Mouse (Mus musculus): Measurements from ENCODE around the gene Ocel1. TPM values are rescaled to one million over a fixed set of nuclear protein-coding genes. Genes with fewer than 3 reads are reported as not detected.

Ocel1 gene
- polyA plus RNA-seq, 1 experiment from 2014 or later: 5.6 TPM

DNA sequence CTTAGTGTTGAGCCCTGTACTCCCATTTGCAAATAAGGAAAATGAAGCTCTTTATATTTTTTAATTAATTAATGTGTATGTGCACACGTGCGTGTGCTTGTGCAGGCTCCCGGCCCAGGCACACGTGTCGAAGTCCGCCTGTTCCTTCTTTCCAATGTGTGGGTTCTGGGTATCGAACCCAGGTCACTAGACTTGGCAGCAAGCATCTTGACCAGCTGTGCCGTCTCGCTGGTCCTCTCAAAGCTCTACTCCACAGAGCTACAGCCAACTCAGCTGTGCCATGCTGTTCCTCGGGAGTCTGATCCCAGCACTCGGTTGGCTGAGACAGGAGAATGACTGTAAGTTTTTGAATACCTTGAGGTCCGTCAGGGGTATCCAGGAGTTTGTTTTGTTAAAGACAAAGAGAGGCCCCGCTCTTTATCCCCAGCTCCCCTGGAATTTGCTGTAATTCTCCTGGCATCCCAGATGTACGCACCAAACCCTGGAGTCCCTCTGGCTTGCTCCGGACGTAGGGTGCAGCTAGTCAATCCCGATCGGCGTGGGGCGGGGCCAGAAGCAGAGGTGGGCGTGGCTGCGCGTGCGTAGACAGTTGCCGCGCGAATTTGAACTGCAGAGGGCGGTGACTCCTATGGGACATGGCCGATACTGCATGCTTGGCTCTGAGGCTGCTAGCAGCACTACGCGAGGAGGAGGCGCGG lies 34.5 kb downstream of the Ocel1 start, which contains the start of gene Ankle1:
TSS of gene Ankle1 (plus strand) at position 610 of the 698 bp plus-strand sequence.
- Histone ChIP-seq H3K4me2 (peak within 1 kb of the TSS; percentile 90), H3K36me3 (peaks cover 6% of the 10 kb centered on the region; the same call in 1 of the 2 replicates), H3K27me3 (replicated peaks) (no peaks in the 10 kb centered on the region), H3K4me3 (replicated peaks) (peak within 1 kb of the TSS; percentile 46), H3K9ac (replicated peaks) (no peak within 1 kb of the TSS; the same call in 1 of the 2 replicates), H3K9me3 (replicated peaks) (no peaks in the 10 kb centered on the region), H3K4me1 (peaks cover 15% of the 10 kb centered on the region), H3K27ac (replicated peaks) (no peak within 1 kb of the TSS; the same call in 1 of the 2 replicates)
- ATAC-seq (ENCODE audit: low FRiP score): peak; percentile 90
- 16% methylated on average over 33 of the region's 33 CpGs for WGBS

- H3K36me3 ChIP-seq: peaks cover 6% of the 10 kb centered on the region; the same call in 1 of the 2 replicates
- no peak overlapping the region; the same call in 1 of the 2 replicates for H3K9ac ChIP-seq (replicated peaks)
- ATAC-seq (ENCODE audit: low FRiP score): peak; percentile 34
- no peaks in the 10 kb centered on the region for H3K27me3 ChIP-seq (replicated peaks)
- H3K4me1 ChIP-seq: peaks cover 15% of the 10 kb centered on the region
- H3K4me3 ChIP-seq (replicated peaks): peak overlapping the region; percentile 46
- under 1% methylated on average over 55 of the region's 55 CpGs for WGBS
- H3K9me3 ChIP-seq (replicated peaks): no peaks in the 10 kb centered on the region
- H3K4me2 ChIP-seq: peak overlapping the region; percentile 90
- H3K27ac ChIP-seq (replicated peaks): no peak overlapping the region
Measured at GRCm38 (mm10) chr8:71406099-71407015, 35.3 kb downstream of the Ocel1 start.

- Histone ChIP-seq H3K4me2 (0 out of 2 replicates have a peak overlapping the region, but pooled peaks have one; percentile 9), H3K9me3 (replicated peaks) (no peaks in the 10 kb centered on the region), H3K4me3 (replicated peaks) (no peak overlapping the region), H3K27ac (replicated peaks) (no peak overlapping the region), H3K4me1 (peaks cover 15% of the 10 kb centered on the region), H3K27me3 (replicated peaks) (no peaks in the 10 kb centered on the region), H3K36me3 (peaks cover 6% of the 10 kb centered on the region; the same call in 1 of the 2 replicates), H3K9ac (replicated peaks) (no peak overlapping the region)
- ATAC-seq (ENCODE audit: low FRiP score): no peak
- 93% methylated on average over 14 of the region's 14 CpGs for WGBS
Measured at GRCm38 (mm10) chr8:71407441-71407840, 36.3 kb downstream of the Ocel1 start.

DNA sequence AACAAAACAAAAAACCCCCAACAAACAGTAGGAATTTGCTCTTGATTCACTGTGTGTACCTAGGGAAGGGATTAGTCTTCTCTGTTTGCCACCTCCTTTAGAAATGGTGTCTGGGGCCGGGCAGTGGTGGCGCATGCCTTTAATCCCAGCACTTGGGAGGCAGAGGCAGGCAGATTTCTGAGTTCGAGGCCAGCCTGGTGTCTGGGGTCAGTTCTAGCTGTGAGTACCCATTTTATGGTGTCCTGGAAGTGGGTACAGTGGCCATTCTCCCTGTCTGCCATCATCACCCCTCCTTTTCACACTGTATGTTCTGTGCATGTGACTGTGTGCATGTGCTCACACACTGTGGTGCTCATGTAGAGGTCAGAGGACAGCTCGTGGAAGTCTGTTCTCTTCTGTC lies 37.1 kb downstream of the Ocel1 start:
- no peak overlapping the region for H3K27ac ChIP-seq (replicated peaks)
- ATAC-seq (ENCODE audit: low FRiP score): no peak
- no peak overlapping the region for H3K4me3 ChIP-seq (replicated peaks)
- no peaks in the 10 kb centered on the region for H3K9me3 ChIP-seq (replicated peaks)
- H3K9ac ChIP-seq (replicated peaks): no peak overlapping the region
- no peak overlapping the region for H3K4me2 ChIP-seq
- 98% methylated on average over 4 of the region's 4 CpGs for WGBS
- no peaks in the 10 kb centered on the region for H3K27me3 ChIP-seq (replicated peaks)
- H3K4me1 ChIP-seq: peaks cover 15% of the 10 kb centered on the region
- H3K36me3 ChIP-seq: peaks cover 2% of the 10 kb centered on the region; the same call in 1 of the 2 replicates

DNA sequence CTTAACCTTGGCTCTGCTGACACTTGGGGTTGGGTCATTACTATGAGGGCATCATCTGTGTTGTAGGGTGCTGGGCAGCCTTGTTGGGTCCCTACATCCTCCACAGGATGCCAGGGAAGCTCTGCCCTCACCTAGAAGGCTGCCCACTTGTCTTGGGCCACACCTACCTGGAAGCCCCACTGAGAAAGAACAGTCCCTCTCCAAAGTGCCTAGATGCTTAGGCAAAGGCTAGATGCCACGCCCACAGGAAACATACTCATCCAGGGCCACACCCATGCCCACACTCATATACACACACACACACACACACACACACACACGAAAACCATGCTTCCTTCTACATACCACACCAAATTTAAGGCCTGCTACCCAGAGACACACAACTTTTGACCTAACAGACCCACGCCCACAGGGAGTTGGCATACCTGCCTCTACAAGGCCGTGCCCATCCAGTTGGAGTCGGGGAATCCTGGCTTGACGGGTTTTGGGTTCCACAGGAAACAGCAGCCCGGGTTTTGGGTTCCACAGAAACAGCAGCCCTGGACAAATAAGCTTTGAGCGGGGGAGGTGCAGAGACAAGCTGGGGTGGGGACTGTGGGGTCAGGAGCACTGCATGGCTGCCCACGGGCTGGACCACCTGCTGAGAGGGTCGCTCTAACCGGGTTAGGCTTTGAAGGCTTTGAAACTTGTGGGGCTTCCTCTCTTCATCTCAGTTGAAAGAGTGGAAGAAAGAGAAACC lies 40.6 kb downstream of the Ocel1 start:
- WGBS: 55% methylated on average over 11 of the region's 11 CpGs
- no peak for ATAC-seq (ENCODE audit: low FRiP score)
- H3K4me2 ChIP-seq: no peak overlapping the region
- no peaks in the 10 kb centered on the region for H3K9me3 ChIP-seq (replicated peaks)
- no peak overlapping the region for H3K4me3 ChIP-seq (replicated peaks)
- H3K4me1 ChIP-seq: peaks cover 1% of the 10 kb centered on the region
- no peak overlapping the region for H3K27ac ChIP-seq (replicated peaks)
- H3K36me3 ChIP-seq: no peaks in the 10 kb centered on the region
- H3K27me3 ChIP-seq (replicated peaks): no peaks in the 10 kb centered on the region
- H3K9ac ChIP-seq (replicated peaks): no peak overlapping the region

DNA sequence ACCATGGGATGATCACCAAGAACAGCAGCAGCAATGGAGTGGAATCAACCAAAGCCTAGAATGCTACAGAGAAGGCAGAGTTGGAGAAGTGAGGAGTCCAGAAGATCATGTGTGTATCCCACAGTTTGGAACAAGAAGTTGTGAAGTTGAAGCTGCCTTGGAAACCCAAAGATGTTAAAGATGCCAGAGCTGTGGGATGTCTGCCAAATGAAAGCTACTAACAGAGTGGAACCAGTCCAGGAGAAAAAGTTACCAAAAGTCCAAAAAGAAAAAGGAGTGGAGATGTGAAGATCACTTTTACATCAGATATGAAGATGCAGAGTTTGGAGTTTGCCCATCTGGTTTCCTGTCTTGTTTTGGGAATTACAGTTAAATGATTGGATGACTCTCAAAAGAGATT lies 51.0 kb downstream of the Ocel1 start:
- no peaks in the 10 kb centered on the region for H3K36me3 ChIP-seq
- no peaks in the 10 kb centered on the region for H3K9me3 ChIP-seq (replicated peaks)
- no peak overlapping the region for H3K4me2 ChIP-seq
- H3K27me3 ChIP-seq (replicated peaks): no peaks in the 10 kb centered on the region
- no peak overlapping the region for H3K9ac ChIP-seq (replicated peaks)
- H3K4me3 ChIP-seq (replicated peaks): no peak overlapping the region
- H3K27ac ChIP-seq (replicated peaks): no peak overlapping the region
- ATAC-seq (ENCODE audit: low FRiP score): no peak
- no peaks in the 10 kb centered on the region for H3K4me1 ChIP-seq

Other genes starting within 250 kb of the Ocel1 start
- gene Myo9b, start 98.6 kb upstream of the Ocel1 start, polyA plus RNA-seq (2015; fragmentation: Nextera tagmentation; extraction: Ambion mirVana): 14.9 and 16.0 TPM in 2 replicates
- 68.5 and 72.0 TPM in 2 replicates for gene Haus8, start 98.4 kb upstream of the Ocel1 start, polyA plus RNA-seq (2015; fragmentation: Nextera tagmentation; extraction: Ambion mirVana)
- 121 and 122 TPM in 2 replicates for gene Use1, start 4.5 kb upstream of the Ocel1 start, polyA plus RNA-seq (2015; fragmentation: Nextera tagmentation; extraction: Ambion mirVana)
- gene Nr2f6, start 10.7 kb downstream of the Ocel1 start, polyA plus RNA-seq (2015; fragmentation: Nextera tagmentation; extraction: Ambion mirVana): 28.6 and 34.9 TPM in 2 replicates
- gene Ushbp1, start 24.5 kb downstream of the Ocel1 start, polyA plus RNA-seq (2015; fragmentation: Nextera tagmentation; extraction: Ambion mirVana): 7.0 and 9.8 TPM in 2 replicates
- 96.0 and 96.1 TPM in 2 replicates for gene Babam1, start 25.6 kb downstream of the Ocel1 start, polyA plus RNA-seq (2015; fragmentation: Nextera tagmentation; extraction: Ambion mirVana)
- 7.0 and 16.4 TPM in 2 replicates for gene Ankle1, start 34.7 kb downstream of the Ocel1 start, polyA plus RNA-seq (2015; fragmentation: Nextera tagmentation; extraction: Ambion mirVana)
- gene Abhd8, start 92.4 kb downstream of the Ocel1 start, polyA plus RNA-seq (2015; fragmentation: Nextera tagmentation; extraction: Ambion mirVana): 160 and 192 TPM in 2 replicates
- 181 and 182 TPM in 2 replicates for gene Mrpl34, start 93.7 kb downstream of the Ocel1 start, polyA plus RNA-seq (2015; fragmentation: Nextera tagmentation; extraction: Ambion mirVana)
- 223 and 252 TPM in 2 replicates for gene Dda1, start 97.9 kb downstream of the Ocel1 start, polyA plus RNA-seq (2015; fragmentation: Nextera tagmentation; extraction: Ambion mirVana)
- 5.7 and 6.8 TPM in 2 replicates for gene Ano8, start 114.7 kb downstream of the Ocel1 start, polyA plus RNA-seq (2015; fragmentation: Nextera tagmentation; extraction: Ambion mirVana)
- 15.4 and 17.1 TPM in 2 replicates for gene Gtpbp3, start 116.8 kb downstream of the Ocel1 start, polyA plus RNA-seq (2015; fragmentation: Nextera tagmentation; extraction: Ambion mirVana)
- gene Plvap, start 140.5 kb downstream of the Ocel1 start, polyA plus RNA-seq (2015; fragmentation: Nextera tagmentation; extraction: Ambion mirVana): 9.5 and 21.1 TPM in 2 replicates
- 0.13 TPM in 2 replicates for gene Ccdc194, start 154.4 kb downstream of the Ocel1 start, polyA plus RNA-seq (2015; fragmentation: Nextera tagmentation; extraction: Ambion mirVana)
- 16.1 and 35.7 TPM in 2 replicates for gene Bst2, start 166.2 kb downstream of the Ocel1 start, polyA plus RNA-seq (2015; fragmentation: Nextera tagmentation; extraction: Ambion mirVana)
- gene Mvb12a, start 171.6 kb downstream of the Ocel1 start, polyA plus RNA-seq (2015; fragmentation: Nextera tagmentation; extraction: Ambion mirVana): 71.3 and 72.0 TPM in 2 replicates
- gene Tmem221, start 187.6 kb downstream of the Ocel1 start, polyA plus RNA-seq (2015; fragmentation: Nextera tagmentation; extraction: Ambion mirVana): 0.15 and 0.95 TPM in 2 replicates
- gene Nxnl1, start 195.3 kb downstream of the Ocel1 start, polyA plus RNA-seq (2015; fragmentation: Nextera tagmentation; extraction: Ambion mirVana): 0.15 TPM in 1 of 2 replicates, not detected in the other
- 83.0 and 85.9 TPM in 2 replicates for gene Slc27a1, start 197.6 kb downstream of the Ocel1 start, polyA plus RNA-seq (2015; fragmentation: Nextera tagmentation; extraction: Ambion mirVana)
- gene Pgls, start 220.9 kb downstream of the Ocel1 start, polyA plus RNA-seq (2015; fragmentation: Nextera tagmentation; extraction: Ambion mirVana): 223 and 232 TPM in 2 replicates
- gene Fam129c, start 226.3 kb downstream of the Ocel1 start, polyA plus RNA-seq (2015; fragmentation: Nextera tagmentation; extraction: Ambion mirVana): 8.4 and 10.2 TPM in 2 replicates
- 73.4 and 76.9 TPM in 2 replicates for gene Colgalt1, start 239.7 kb downstream of the Ocel1 start, polyA plus RNA-seq (2015; fragmentation: Nextera tagmentation; extraction: Ambion mirVana)

Data from neural tube, embryonic 15.5 days (tissue).